Mouse (Mus musculus): Measurements from ENCODE around the gene Cyp26c1. TPM values are rescaled to one million over a fixed set of nuclear protein-coding genes. Genes with fewer than 3 reads are reported as not detected.

Cyp26c1 gene
- polyA plus RNA-seq, 1 experiment from 2014 or later, result not detected

Other genes starting within 250 kb of the Cyp26c1 start
- 25.5 and 26.2 TPM in 2 replicates for gene Exoc6, start 135.2 kb upstream of the Cyp26c1 start, polyA plus RNA-seq (2014; fragmentation: Nextera tagmentation; extraction: Ambion mirVana)
- gene Cyp26a1, start 12.2 kb downstream of the Cyp26c1 start, polyA plus RNA-seq (2014; fragmentation: Nextera tagmentation; extraction: Ambion mirVana), result 0.30 and 0.59 TPM in 2 replicates